Mouse (Mus musculus): ENCODE data around the gene Rgs19. TPM values are rescaled to one million over a fixed set of nuclear protein-coding genes. Genes with fewer than 3 reads are reported as not detected.

The Rgs19 gene
- 19.0 and 19.7 TPM in 2 replicates for polyA plus RNA-seq (2015; fragmentation: Nextera tagmentation; extraction: Ambion mirVana)

GRCm38 (mm10) chr2:181693339-181694280 is at the start of gene Rgs19:
Rgs19 (minus strand) TSS chr2:181693977.
- peak within 1 kb of the TSS; percentile 38 for H3K9ac ChIP-seq (ENCODE audit: low read depth, low read length)
- peak; percentile 74 for ATAC-seq (ENCODE audit: low read depth)
- under 1% methylated on average over 74 of the region's 75 CpGs for WGBS (ENCODE audit: insufficient replicate concordance)
- H3K4me3 ChIP-seq (ENCODE audit: low read depth, low read length): peak within 1 kb of the TSS; percentile 49
- no peaks in the 10 kb centered on the region for H3K36me3 ChIP-seq (ENCODE audit: control insufficient read depth, insufficient read depth)
- H3K9me3 ChIP-seq (replicated peaks; ENCODE audit: control insufficient read depth, low read length): no peaks in the 10 kb centered on the region
- H3K27me3 ChIP-seq (ENCODE audit: control insufficient read depth, insufficient read depth, low read depth, low read length): peaks cover 15% of the 10 kb centered on the region
- peak within 1 kb of the TSS; percentile 10; the same call in 1 of the 2 replicates for H3K27ac ChIP-seq (ENCODE audit: low read length)
- no peaks in the 10 kb centered on the region; the same call in 1 of the 2 replicates for H3K4me1 ChIP-seq (ENCODE audit: control insufficient read depth, low read depth, low read length)
- peak within 1 kb of the TSS; percentile 67 for H3K4me2 ChIP-seq (ENCODE audit: low read depth, low read length)

- Histone ChIP-seq H3K4me2 (ENCODE audit: low read depth, low read length) (no peak overlapping the region), H3K9me3 (replicated peaks; ENCODE audit: control insufficient read depth, low read length) (no peaks in the 10 kb centered on the region), H3K27ac (ENCODE audit: low read length) (no peak overlapping the region), H3K36me3 (ENCODE audit: control insufficient read depth, insufficient read depth) (no peaks in the 10 kb centered on the region), H3K27me3 (ENCODE audit: control insufficient read depth, insufficient read depth, low read depth, low read length) (no peaks in the 10 kb centered on the region), H3K4me3 (ENCODE audit: low read depth, low read length) (no peak overlapping the region), H3K9ac (ENCODE audit: low read depth, low read length) (no peak overlapping the region), H3K4me1 (ENCODE audit: control insufficient read depth, low read depth, low read length) (no peaks in the 10 kb centered on the region)
- WGBS (ENCODE audit: insufficient replicate concordance): 36% methylated on average over 3 of the region's 3 CpGs
- ATAC-seq (ENCODE audit: low read depth): no peak
Observed at GRCm38 (mm10) chr2:181730051-181730450, 36.3 kb upstream of the Rgs19 start.

GRCm38 (mm10) chr2:181727659-181728262 is 34.0 kb upstream of the Rgs19 start:
- Histone ChIP-seq H3K36me3 (ENCODE audit: control insufficient read depth, insufficient read depth) (no peaks in the 10 kb centered on the region), H3K9ac (ENCODE audit: low read depth, low read length) (no peak overlapping the region), H3K4me2 (ENCODE audit: low read depth, low read length) (no peak overlapping the region), H3K27ac (ENCODE audit: low read length) (no peak overlapping the region), H3K4me1 (ENCODE audit: control insufficient read depth, low read depth, low read length) (no peaks in the 10 kb centered on the region), H3K4me3 (ENCODE audit: low read depth, low read length) (no peak overlapping the region), H3K9me3 (replicated peaks; ENCODE audit: control insufficient read depth, low read length) (no peaks in the 10 kb centered on the region), H3K27me3 (ENCODE audit: control insufficient read depth, insufficient read depth, low read depth, low read length) (no peaks in the 10 kb centered on the region)
- 44% methylated on average over 9 of the region's 9 CpGs for WGBS (ENCODE audit: insufficient replicate concordance)
- no peak for ATAC-seq (ENCODE audit: low read depth)

- H3K4me1 ChIP-seq (ENCODE audit: control insufficient read depth, low read depth, low read length): no peaks in the 10 kb centered on the region
- no peak overlapping the region for H3K9ac ChIP-seq (ENCODE audit: low read depth, low read length)
- H3K4me2 ChIP-seq (ENCODE audit: low read depth, low read length): no peak overlapping the region
- no peak overlapping the region for H3K27ac ChIP-seq (ENCODE audit: low read length)
- WGBS (ENCODE audit: insufficient replicate concordance): 8% methylated on average over 3 of the region's 3 CpGs
- H3K4me3 ChIP-seq (ENCODE audit: low read depth, low read length): no peak overlapping the region
- no peaks in the 10 kb centered on the region for H3K9me3 ChIP-seq (replicated peaks; ENCODE audit: control insufficient read depth, low read length)
- no peaks in the 10 kb centered on the region for H3K27me3 ChIP-seq (ENCODE audit: control insufficient read depth, insufficient read depth, low read depth, low read length)
- H3K36me3 ChIP-seq (ENCODE audit: control insufficient read depth, insufficient read depth): no peaks in the 10 kb centered on the region
- no peak for ATAC-seq (ENCODE audit: low read depth)
Observed at GRCm38 (mm10) chr2:181722213-181722612, 28.4 kb upstream of the Rgs19 start.

GRCm38 (mm10) chr2:181721200-181721599 is 27.4 kb upstream of the Rgs19 start:
- H3K9me3 ChIP-seq (replicated peaks; ENCODE audit: control insufficient read depth, low read length): no peaks in the 10 kb centered on the region
- H3K9ac ChIP-seq (ENCODE audit: low read depth, low read length): no peak overlapping the region
- ATAC-seq (ENCODE audit: low read depth): no peak
- no peaks in the 10 kb centered on the region for H3K36me3 ChIP-seq (ENCODE audit: control insufficient read depth, insufficient read depth)
- H3K4me2 ChIP-seq (ENCODE audit: low read depth, low read length): no peak overlapping the region
- H3K27ac ChIP-seq (ENCODE audit: low read length): no peak overlapping the region
- no peak overlapping the region for H3K4me3 ChIP-seq (ENCODE audit: low read depth, low read length)
- H3K27me3 ChIP-seq (ENCODE audit: control insufficient read depth, insufficient read depth, low read depth, low read length): no peaks in the 10 kb centered on the region
- no peaks in the 10 kb centered on the region for H3K4me1 ChIP-seq (ENCODE audit: control insufficient read depth, low read depth, low read length)

GRCm38 (mm10) chr2:181720061-181720460 is 26.3 kb upstream of the Rgs19 start:
- Histone ChIP-seq H3K4me2 (ENCODE audit: low read depth, low read length) (no peak overlapping the region), H3K9me3 (replicated peaks; ENCODE audit: control insufficient read depth, low read length) (no peaks in the 10 kb centered on the region), H3K9ac (ENCODE audit: low read depth, low read length) (no peak overlapping the region), H3K4me1 (ENCODE audit: control insufficient read depth, low read depth, low read length) (no peaks in the 10 kb centered on the region), H3K4me3 (ENCODE audit: low read depth, low read length) (no peak overlapping the region), H3K27me3 (ENCODE audit: control insufficient read depth, insufficient read depth, low read depth, low read length) (no peaks in the 10 kb centered on the region), H3K36me3 (ENCODE audit: control insufficient read depth, insufficient read depth) (no peaks in the 10 kb centered on the region), H3K27ac (ENCODE audit: low read length) (no peak overlapping the region)
- ATAC-seq (ENCODE audit: low read depth): no peak
- WGBS (ENCODE audit: insufficient replicate concordance): 21% methylated on average over 3 of the region's 3 CpGs

GRCm38 (mm10) chr2:181716991-181717390 is 23.2 kb upstream of the Rgs19 start:
- H3K9ac ChIP-seq (ENCODE audit: low read depth, low read length): no peak overlapping the region
- no peak overlapping the region for H3K4me2 ChIP-seq (ENCODE audit: low read depth, low read length)
- H3K4me1 ChIP-seq (ENCODE audit: control insufficient read depth, low read depth, low read length): no peaks in the 10 kb centered on the region
- H3K9me3 ChIP-seq (replicated peaks; ENCODE audit: control insufficient read depth, low read length): no peaks in the 10 kb centered on the region
- no peaks in the 10 kb centered on the region for H3K27me3 ChIP-seq (ENCODE audit: control insufficient read depth, insufficient read depth, low read depth, low read length)
- no peak overlapping the region for H3K4me3 ChIP-seq (ENCODE audit: low read depth, low read length)
- H3K27ac ChIP-seq (ENCODE audit: low read length): no peak overlapping the region
- 33% methylated on average over 3 of the region's 3 CpGs for WGBS (ENCODE audit: insufficient replicate concordance)
- ATAC-seq (ENCODE audit: low read depth): no peak
- H3K36me3 ChIP-seq (ENCODE audit: control insufficient read depth, insufficient read depth): no peaks in the 10 kb centered on the region

- H3K9me3 ChIP-seq (replicated peaks; ENCODE audit: control insufficient read depth, low read length): no peaks in the 10 kb centered on the region
- H3K4me3 ChIP-seq (ENCODE audit: low read depth, low read length): no peak overlapping the region
- H3K27me3 ChIP-seq (ENCODE audit: control insufficient read depth, insufficient read depth, low read depth, low read length): no peaks in the 10 kb centered on the region
- H3K9ac ChIP-seq (ENCODE audit: low read depth, low read length): no peak overlapping the region
- H3K36me3 ChIP-seq (ENCODE audit: control insufficient read depth, insufficient read depth): no peaks in the 10 kb centered on the region
- H3K4me1 ChIP-seq (ENCODE audit: control insufficient read depth, low read depth, low read length): no peaks in the 10 kb centered on the region
- WGBS (ENCODE audit: insufficient replicate concordance): 54% methylated on average over 3 of the region's 3 CpGs
- H3K27ac ChIP-seq (ENCODE audit: low read length): no peak overlapping the region
- no peak for ATAC-seq (ENCODE audit: low read depth)
- H3K4me2 ChIP-seq (ENCODE audit: low read depth, low read length): no peak overlapping the region
Observed at GRCm38 (mm10) chr2:181715382-181715781, 21.6 kb upstream of the Rgs19 start.

GRCm38 (mm10) chr2:181714903-181715326 is 21.1 kb upstream of the Rgs19 start, which contains the start of gene Oprl1:
Oprl1 (plus strand) TSS chr2:181715016.
- no peak within 1 kb of the TSS for H3K4me2 ChIP-seq (ENCODE audit: low read depth, low read length)
- no peak within 1 kb of the TSS for H3K9ac ChIP-seq (ENCODE audit: low read depth, low read length)
- no peak within 1 kb of the TSS for H3K27ac ChIP-seq (ENCODE audit: low read length)
- no peaks in the 10 kb centered on the region for H3K27me3 ChIP-seq (ENCODE audit: control insufficient read depth, insufficient read depth, low read depth, low read length)
- H3K4me3 ChIP-seq (ENCODE audit: low read depth, low read length): no peak within 1 kb of the TSS
- H3K4me1 ChIP-seq (ENCODE audit: control insufficient read depth, low read depth, low read length): no peaks in the 10 kb centered on the region
- 2% methylated on average over 7 of the region's 7 CpGs for WGBS (ENCODE audit: insufficient replicate concordance)
- H3K9me3 ChIP-seq (replicated peaks; ENCODE audit: control insufficient read depth, low read length): no peaks in the 10 kb centered on the region
- H3K36me3 ChIP-seq (ENCODE audit: control insufficient read depth, insufficient read depth): no peaks in the 10 kb centered on the region
- no peak for ATAC-seq (ENCODE audit: low read depth)

Measured in liver, embryonic 16.5 days (tissue).